In the genomic region with DNA sequence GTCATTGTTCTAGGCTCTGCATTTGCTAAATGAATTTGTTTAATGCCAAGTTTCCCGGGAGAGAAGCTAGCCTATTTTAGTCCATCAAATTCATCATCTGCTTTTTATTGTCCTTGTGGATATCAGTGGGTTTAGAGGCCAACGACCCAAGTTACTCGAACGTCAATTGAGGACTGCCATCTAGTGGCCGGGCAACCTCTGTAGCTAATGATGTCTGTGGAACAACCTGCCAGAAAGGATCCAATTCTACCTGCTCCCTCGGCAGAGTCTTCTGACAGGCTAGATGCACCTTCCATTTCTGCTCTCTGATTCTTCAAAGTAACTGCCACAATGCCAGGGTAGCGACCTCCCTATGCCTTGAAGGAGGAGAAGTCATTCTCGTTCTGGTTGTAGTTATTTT, we compare ENCODE assay signal across 8 mouse cellular contexts.
DNase-seq lines count a peak whose midpoint lies in the region; ATAC-seq lines count a peak whose summit lies in the region.

No protein-coding gene starts in this region.

- intact Hi-C loops in heart, postnatal 36 days (cut with DNase I): loop anchor here (1.0 kb wide), 1 partner anchor 455 kb away; no protein-coding TSS in a partner anchor

- H3K4me2 ChIP-seq in embryonic facial prominence, embryonic 14.5 days (ENCODE audit: low read depth, low read length): no peak overlapping the region

- H3K9me3 ChIP-seq in embryonic facial prominence, embryonic 14.5 days (ENCODE audit: control insufficient read depth, low read length): peaks cover 4% of the 10 kb centered on the region; the same call in 1 of the 2 replicates

- WGBS in embryonic facial prominence, embryonic 14.5 days: 5% methylated on average over 8 of the region's 8 CpGs

- H3K4me3 ChIP-seq in embryonic facial prominence, embryonic 14.5 days (ENCODE audit: low read depth, low read length): no peak overlapping the region

- peak; percentile 62 for DNase-seq in adrenal gland, adult 8-10 months
- DNase-seq in embryonic facial prominence, embryonic 14.5 days (ENCODE audit: low spot score): peak; percentile 91
- DNase-seq in heart, postnatal 36 days: peak; percentile 80 to 85
- DNase-seq in layer of hippocampus, adult 9-10 months (ENCODE audit: low spot score): peak; percentile 55
- peak; percentile 79 for DNase-seq in lung, postnatal 25 days (ENCODE audit: low spot score)
- peak; percentile 90 for DNase-seq in retina, embryonic 14.5 days (ENCODE audit: low spot score)
- peak; percentile 92 for DNase-seq in thymus, postnatal 4 days

- H3K27me3 ChIP-seq in embryonic facial prominence, embryonic 14.5 days (replicated peaks; ENCODE audit: control insufficient read depth, insufficient read depth, low read length): no peaks in the 10 kb centered on the region

- H3K4me1 ChIP-seq in embryonic facial prominence, embryonic 14.5 days (ENCODE audit: control insufficient read depth, insufficient read depth, low read length): no peaks in the 10 kb centered on the region

- ATAC-seq in CD4-positive, CD25-positive, alpha-beta regulatory T cell, adult 4 months: peak; percentile 96
- peak; percentile 76; the same call in 1 of the 2 replicates for ATAC-seq in embryonic facial prominence, embryonic 14.5 days (ENCODE audit: low read depth)

- H3K9ac ChIP-seq in embryonic facial prominence, embryonic 14.5 days (ENCODE audit: low read depth, low read length): no peak overlapping the region

- H3K27ac ChIP-seq in embryonic facial prominence, embryonic 14.5 days (replicated peaks; ENCODE audit: low read depth, low read length): no peak overlapping the region

- H3K36me3 ChIP-seq in embryonic facial prominence, embryonic 14.5 days (ENCODE audit: control insufficient read depth, insufficient read depth, low read length): no peaks in the 10 kb centered on the region
